Mouse (Mus musculus): Measurements from ENCODE around the gene Midn. TPM values are rescaled to one million over a fixed set of nuclear protein-coding genes. Genes with fewer than 3 reads are reported as not detected.

The Midn gene
- polyA plus RNA-seq, 1 experiment from 2014 or later = 67.1 TPM

DNA sequence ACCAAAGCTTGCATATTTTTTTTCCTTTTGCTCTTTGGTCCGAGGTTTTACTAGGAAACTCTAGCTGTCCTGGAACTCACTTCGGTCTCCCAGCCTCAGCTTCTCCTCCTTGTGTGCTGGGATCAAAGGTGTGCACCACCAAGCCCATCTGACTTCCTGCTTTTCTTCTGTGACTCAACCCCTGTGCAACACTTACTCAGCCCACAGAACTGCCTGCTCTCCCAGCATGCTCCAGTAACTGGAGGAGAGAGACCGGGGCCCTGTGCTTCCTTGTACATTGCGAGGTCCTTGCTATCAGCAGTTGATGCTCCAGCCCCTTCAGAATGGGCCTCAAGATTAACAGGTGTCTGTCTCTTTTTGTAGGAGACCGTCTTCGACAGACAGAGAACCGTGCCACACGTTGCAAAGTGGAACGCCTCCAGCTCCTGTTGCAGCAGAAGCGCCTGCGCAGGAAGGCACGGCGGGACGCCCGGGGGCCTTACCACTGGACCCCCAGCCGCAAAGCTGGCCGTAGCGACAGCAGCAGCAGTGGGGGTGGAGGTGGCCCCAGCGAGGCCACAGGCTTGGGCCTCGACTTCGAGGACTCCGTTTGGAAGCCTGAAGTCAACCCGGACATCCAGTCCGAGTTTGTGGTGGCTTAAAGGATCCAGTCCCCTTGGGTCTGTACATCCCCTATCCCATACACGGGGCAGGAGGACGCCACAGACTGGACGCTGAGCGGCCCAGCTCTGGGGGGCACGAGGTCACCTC lies 8.1 kb downstream of the Midn start:
- Histone ChIP-seq H3K36me3 (ENCODE audit: control insufficient read depth, insufficient read depth, low read length) (peaks cover 48% of the 10 kb centered on the region), H3K9ac (ENCODE audit: low read depth, low read length) (0 out of 2 replicates have a peak overlapping the region, but pooled peaks have one; percentile 19), H3K9me3 (ENCODE audit: control insufficient read depth, low read length) (no peaks in the 10 kb centered on the region), H3K27me3 (ENCODE audit: control insufficient read depth, insufficient read depth, low read length) (no peaks in the 10 kb centered on the region), H3K4me2 (replicated peaks; ENCODE audit: low read depth, low read length) (no peak overlapping the region), H3K27ac (ENCODE audit: low read depth, low read length) (peak overlapping the region; percentile 68; the same call in 1 of the 2 replicates), H3K4me3 (ENCODE audit: low read depth, low read length) (peak overlapping the region; percentile 2; the same call in 1 of the 2 replicates), H3K4me1 (replicated peaks; ENCODE audit: control insufficient read depth, insufficient read depth, low read length) (peaks cover 58% of the 10 kb centered on the region)
- DNase-seq (ENCODE audit: low spot score) = no peak
- WGBS = 86% methylated on average over 29 of the region's 29 CpGs
- no peak for ATAC-seq (ENCODE audit: low FRiP score)

DNA sequence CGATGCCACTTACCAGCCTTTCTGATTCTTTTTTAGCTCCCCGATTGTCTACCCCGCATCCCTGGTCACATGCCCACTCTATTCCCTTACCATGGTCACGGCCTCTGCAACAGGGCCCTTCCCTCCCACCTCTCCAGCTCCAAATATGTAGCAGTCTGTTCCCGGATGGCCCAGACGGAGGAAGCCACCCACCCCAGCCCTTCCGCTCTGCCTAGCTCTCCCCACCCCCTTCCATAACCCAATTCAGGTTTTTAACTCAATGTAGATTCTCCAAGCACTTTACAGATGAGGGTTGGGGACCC lies 8.6 kb downstream of the Midn start:
- Histone ChIP-seq H3K9ac (ENCODE audit: low read depth, low read length) (0 out of 2 replicates have a peak overlapping the region, but pooled peaks have one; percentile 19), H3K36me3 (ENCODE audit: control insufficient read depth, insufficient read depth, low read length) (peaks cover 44% of the 10 kb centered on the region), H3K4me1 (replicated peaks; ENCODE audit: control insufficient read depth, insufficient read depth, low read length) (peaks cover 63% of the 10 kb centered on the region), H3K27me3 (ENCODE audit: control insufficient read depth, insufficient read depth, low read length) (no peaks in the 10 kb centered on the region), H3K4me2 (replicated peaks; ENCODE audit: low read depth, low read length) (no peak overlapping the region), H3K4me3 (ENCODE audit: low read depth, low read length) (peak overlapping the region; percentile 2; the same call in 1 of the 2 replicates), H3K27ac (ENCODE audit: low read depth, low read length) (peak overlapping the region; percentile 68; the same call in 1 of the 2 replicates), H3K9me3 (ENCODE audit: control insufficient read depth, low read length) (no peaks in the 10 kb centered on the region)
- WGBS = 60% methylated on average over 7 of the region's 7 CpGs
- ATAC-seq (ENCODE audit: low FRiP score) = no peak
- no peak for DNase-seq (ENCODE audit: low spot score)

DNA sequence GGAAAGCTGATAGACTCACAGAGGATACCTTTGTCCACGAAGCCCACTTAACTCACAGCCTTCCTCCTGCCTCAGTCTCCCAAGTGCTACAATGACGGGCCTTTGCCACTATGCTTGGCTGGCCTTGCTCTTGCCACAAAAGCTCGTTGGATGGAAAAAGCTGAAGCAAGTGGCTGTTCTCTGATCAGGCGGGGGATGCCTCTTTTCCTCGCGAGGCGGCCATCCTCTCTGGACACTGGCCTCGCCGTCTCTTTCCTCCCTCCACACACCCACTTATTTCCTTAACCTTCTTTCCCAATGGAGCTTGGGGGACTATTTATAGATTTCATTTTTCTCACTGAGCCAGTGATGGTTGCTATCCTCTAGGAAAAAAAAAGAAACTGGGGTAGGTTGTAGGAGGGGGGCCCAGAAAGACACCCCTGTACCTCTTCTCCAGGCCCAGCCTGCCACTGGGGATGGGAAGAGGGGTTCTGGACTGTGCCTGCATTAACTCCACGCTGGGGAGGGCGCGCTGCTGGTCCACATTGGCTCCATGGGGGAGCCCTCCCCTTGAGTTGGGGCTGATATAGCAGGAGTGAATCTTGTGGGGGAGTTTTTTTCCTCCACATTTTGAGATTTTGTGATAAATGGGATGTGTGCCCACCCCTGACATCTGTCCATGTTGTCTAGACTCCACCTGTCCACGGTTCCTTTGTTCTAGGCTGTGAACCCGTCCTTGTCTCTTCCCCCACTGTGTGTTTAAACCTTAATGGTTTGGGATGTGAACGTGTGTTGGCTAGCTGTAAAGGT lies 9.3 kb downstream of the Midn start:
- no peaks in the 10 kb centered on the region for H3K27me3 ChIP-seq (ENCODE audit: control insufficient read depth, insufficient read depth, low read length)
- no peak overlapping the region; the same call in 1 of the 2 replicates for H3K4me3 ChIP-seq (ENCODE audit: low read depth, low read length)
- 0 out of 2 replicates have a peak overlapping the region, but pooled peaks have one; percentile 17 for H3K4me2 ChIP-seq (replicated peaks; ENCODE audit: low read depth, low read length)
- WGBS = 66% methylated on average over 15 of the region's 15 CpGs
- H3K36me3 ChIP-seq (ENCODE audit: control insufficient read depth, insufficient read depth, low read length) = peaks cover 41% of the 10 kb centered on the region
- peaks cover 63% of the 10 kb centered on the region for H3K4me1 ChIP-seq (replicated peaks; ENCODE audit: control insufficient read depth, insufficient read depth, low read length)
- peak overlapping the region; percentile 27; the same call in 1 of the 2 replicates for H3K9ac ChIP-seq (ENCODE audit: low read depth, low read length)
- H3K27ac ChIP-seq (ENCODE audit: low read depth, low read length) = peak overlapping the region; percentile 68
- ATAC-seq (ENCODE audit: low FRiP score) (no peak), DNase-seq (ENCODE audit: low spot score) (no peak)
- no peaks in the 10 kb centered on the region for H3K9me3 ChIP-seq (ENCODE audit: control insufficient read depth, low read length)

DNA sequence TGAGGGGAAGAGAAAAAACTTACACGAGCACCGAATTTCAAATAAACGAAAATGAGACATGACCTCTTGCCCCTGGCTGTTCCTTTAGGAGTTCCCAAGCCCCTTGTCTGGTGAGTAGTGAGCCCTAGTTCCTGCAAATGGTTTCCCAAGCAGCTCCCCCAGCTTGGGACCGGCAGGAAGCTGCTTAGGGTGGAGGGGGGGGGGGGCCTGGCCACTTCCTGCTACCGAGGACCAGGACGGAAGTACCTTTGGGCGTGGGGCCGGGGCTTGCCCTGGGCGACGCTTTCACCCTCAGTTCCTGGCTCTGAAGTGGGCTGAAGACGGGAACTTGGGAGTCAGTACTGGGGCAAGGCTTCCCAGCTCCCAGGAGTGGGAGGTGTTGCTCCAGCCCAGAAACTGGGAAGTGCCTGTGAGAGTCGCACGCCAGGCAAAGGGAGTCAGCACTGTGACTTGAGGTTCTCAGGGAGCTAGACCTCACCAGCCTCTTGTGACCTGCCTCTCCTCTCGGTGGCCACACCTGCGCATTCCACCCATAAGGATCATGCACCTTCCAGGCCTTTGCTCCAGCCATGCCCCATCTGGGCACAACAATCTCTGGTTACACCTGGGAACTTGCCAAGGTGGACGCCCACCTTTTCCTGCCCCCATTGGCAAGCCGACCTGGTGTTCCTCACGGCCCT lies 10.4 kb downstream of the Midn start:
- peaks cover 53% of the 10 kb centered on the region for H3K4me1 ChIP-seq (replicated peaks; ENCODE audit: control insufficient read depth, insufficient read depth, low read length)
- H3K9ac ChIP-seq (ENCODE audit: low read depth, low read length) = no peak overlapping the region; the same call in 1 of the 2 replicates
- peak; percentile 60 for DNase-seq (ENCODE audit: low spot score)
- peak overlapping the region; percentile 36; the same call in 1 of the 2 replicates for H3K4me3 ChIP-seq (ENCODE audit: low read depth, low read length)
- H3K4me2 ChIP-seq (replicated peaks; ENCODE audit: low read depth, low read length) = peak overlapping the region; percentile 69; the same call in 1 of the 2 replicates
- H3K9me3 ChIP-seq (ENCODE audit: control insufficient read depth, low read length) = no peaks in the 10 kb centered on the region
- H3K27ac ChIP-seq (ENCODE audit: low read depth, low read length) = peak overlapping the region; percentile 68
- WGBS = 13% methylated on average over 18 of the region's 18 CpGs
- peak; percentile 20; the same call in 1 of the 2 replicates for ATAC-seq (ENCODE audit: low FRiP score)
- H3K36me3 ChIP-seq (ENCODE audit: control insufficient read depth, insufficient read depth, low read length) = peaks cover 35% of the 10 kb centered on the region
- no peaks in the 10 kb centered on the region for H3K27me3 ChIP-seq (ENCODE audit: control insufficient read depth, insufficient read depth, low read length)

DNA sequence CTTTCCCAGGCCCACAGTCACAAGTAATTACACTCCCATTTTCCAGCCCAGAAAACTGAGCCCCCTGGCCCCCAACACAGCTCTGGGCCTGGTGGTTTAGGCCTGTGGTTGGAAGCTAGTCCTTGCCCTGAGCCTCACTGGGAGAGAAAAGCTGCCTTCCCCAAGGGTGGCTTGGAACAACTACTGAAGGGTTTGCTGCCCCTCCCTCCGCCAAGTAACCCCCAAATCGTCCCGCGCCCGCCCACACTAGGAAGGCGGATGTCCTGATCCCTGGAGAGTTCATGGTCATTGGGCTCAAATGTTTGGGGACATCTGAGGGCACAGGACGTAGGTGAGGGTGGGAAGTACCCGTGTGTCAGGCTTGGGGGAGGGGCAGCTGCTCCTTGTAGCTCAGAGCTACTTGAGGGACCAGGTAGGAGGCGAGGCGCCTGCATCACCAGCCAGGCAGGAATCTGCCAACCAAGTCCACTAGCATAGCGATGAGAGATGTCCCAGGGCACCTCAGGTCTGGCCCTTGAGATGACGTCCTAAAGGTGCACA lies 11.0 kb downstream of the Midn start:
- peaks cover 31% of the 10 kb centered on the region for H3K36me3 ChIP-seq (ENCODE audit: control insufficient read depth, insufficient read depth, low read length)
- peak overlapping the region; percentile 56 for H3K9ac ChIP-seq (ENCODE audit: low read depth, low read length)
- peaks cover 48% of the 10 kb centered on the region for H3K4me1 ChIP-seq (replicated peaks; ENCODE audit: control insufficient read depth, insufficient read depth, low read length)
- H3K9me3 ChIP-seq (ENCODE audit: control insufficient read depth, low read length) = no peaks in the 10 kb centered on the region
- H3K27me3 ChIP-seq (ENCODE audit: control insufficient read depth, insufficient read depth, low read length) = 0 out of 2 replicates have a peak, but pooled peaks cover under 1% of the 10 kb centered on the region
- peak overlapping the region; percentile 68 for H3K27ac ChIP-seq (ENCODE audit: low read depth, low read length)
- DNase-seq (ENCODE audit: low spot score) = no peak
- H3K4me3 ChIP-seq (ENCODE audit: low read depth, low read length) = peak overlapping the region; percentile 36
- peak; percentile 50 for ATAC-seq (ENCODE audit: low FRiP score)
- WGBS = 8% methylated on average over 12 of the region's 12 CpGs
- peak overlapping the region; percentile 69 for H3K4me2 ChIP-seq (replicated peaks; ENCODE audit: low read depth, low read length)

DNA sequence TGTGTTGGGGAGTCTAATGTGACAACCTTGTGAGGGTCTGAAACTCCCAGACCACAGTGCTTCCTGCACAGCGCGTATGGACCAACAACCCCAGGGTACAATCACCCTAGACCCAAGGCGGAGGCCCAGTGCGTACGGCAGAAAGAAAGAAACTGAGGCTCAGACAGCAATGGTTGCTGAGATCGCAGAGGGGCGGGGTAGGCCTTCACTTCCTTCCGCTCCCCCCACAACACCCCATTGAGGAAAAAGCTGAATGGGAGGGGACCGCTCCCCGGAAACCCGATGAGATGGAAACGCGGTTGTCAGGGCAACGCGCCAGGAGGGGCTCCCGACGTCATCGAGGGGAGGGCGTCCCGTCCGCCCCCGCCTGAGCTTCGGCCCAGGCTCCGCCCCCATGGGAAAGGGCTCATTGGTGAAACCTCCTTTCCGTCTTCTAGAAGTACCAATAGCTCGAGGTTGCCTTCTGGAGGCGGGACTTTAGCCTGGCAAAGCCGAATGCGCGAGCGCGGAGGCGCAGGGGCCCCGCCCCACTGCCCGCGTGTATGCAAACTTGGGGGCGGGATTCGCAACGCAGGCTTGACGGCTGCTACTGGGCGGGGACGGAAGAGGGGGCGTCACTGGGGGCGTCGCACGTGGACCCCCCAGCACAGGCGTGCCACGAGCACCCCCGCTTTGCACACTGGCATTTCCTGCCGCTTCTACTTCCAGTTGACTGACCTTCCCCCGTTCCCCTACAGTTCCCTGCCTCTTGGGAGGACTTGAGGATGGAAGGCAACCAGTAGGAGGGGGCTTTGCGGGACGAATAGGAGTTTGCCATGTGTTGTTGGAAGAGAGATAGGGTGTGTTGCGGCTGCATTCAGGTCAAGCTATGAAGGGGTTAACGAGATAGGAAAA lies 11.7 kb downstream of the Midn start:
- H3K36me3 ChIP-seq (ENCODE audit: control insufficient read depth, insufficient read depth, low read length) = peaks cover 24% of the 10 kb centered on the region
- H3K4me3 ChIP-seq (ENCODE audit: low read depth, low read length) = peak overlapping the region; percentile 36
- ATAC-seq (ENCODE audit: low FRiP score) (peak; percentile 82), DNase-seq (ENCODE audit: low spot score) (peak; percentile 98)
- H3K9me3 ChIP-seq (ENCODE audit: control insufficient read depth, low read length) = no peaks in the 10 kb centered on the region
- H3K4me1 ChIP-seq (replicated peaks; ENCODE audit: control insufficient read depth, insufficient read depth, low read length) = peaks cover 49% of the 10 kb centered on the region
- peak overlapping the region; percentile 69 for H3K4me2 ChIP-seq (replicated peaks; ENCODE audit: low read depth, low read length)
- WGBS = under 1% methylated on average over 51 of the region's 55 CpGs
- 0 out of 2 replicates have a peak, but pooled peaks cover 2% of the 10 kb centered on the region for H3K27me3 ChIP-seq (ENCODE audit: control insufficient read depth, insufficient read depth, low read length)
- peak overlapping the region; percentile 78 for H3K27ac ChIP-seq (ENCODE audit: low read depth, low read length)
- peak overlapping the region; percentile 56 for H3K9ac ChIP-seq (ENCODE audit: low read depth, low read length)

DNA sequence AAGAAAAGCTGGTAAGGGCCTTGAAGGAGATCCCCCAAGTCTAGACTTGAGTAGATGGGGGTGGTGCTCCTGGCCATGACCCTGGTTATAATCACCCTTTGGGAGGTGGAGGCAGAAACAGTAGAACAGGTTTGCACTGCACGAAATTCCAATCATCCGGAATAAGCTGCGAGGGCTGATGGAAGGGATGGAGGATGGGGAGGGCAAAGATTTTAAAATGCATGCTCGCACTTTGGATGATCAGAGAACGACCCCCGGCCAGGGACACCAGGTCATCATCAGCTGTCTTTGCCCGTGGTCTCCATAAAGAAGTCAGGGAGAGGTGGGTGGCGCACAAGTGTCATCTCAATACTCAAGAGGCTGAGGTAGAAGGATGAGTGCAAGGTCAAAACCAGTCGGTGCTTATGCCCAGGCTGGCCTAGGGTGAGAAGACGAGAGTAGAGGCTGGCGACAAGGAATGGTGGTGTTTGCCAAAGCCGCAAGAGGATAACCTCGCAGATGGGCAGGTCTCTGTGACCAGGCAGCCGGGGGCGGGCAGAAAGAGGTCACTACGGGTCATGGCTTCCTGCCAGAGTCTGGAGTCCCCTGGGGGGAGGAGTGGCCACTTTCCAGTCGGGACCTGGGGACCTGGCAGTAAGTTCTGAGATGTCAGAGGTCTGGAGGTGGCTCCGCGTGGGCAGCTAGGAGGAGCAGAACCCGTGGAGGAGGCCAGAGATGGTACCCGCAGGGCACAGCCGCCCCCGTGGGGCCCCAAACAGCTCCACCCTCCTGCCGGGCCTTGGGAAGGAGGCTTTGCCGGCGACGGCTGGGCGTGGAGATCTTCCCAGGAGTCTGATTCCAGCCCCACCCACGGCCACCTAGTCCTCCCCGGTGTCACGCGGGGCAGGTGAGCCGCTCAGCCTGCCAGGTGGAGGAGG lies 12.6 kb downstream of the Midn start:
- Histone ChIP-seq H3K27me3 (ENCODE audit: control insufficient read depth, insufficient read depth, low read length) (0 out of 2 replicates have a peak, but pooled peaks cover 2% of the 10 kb centered on the region), H3K9ac (ENCODE audit: low read depth, low read length) (peak overlapping the region; percentile 32), H3K27ac (ENCODE audit: low read depth, low read length) (peak overlapping the region; percentile 78), H3K9me3 (ENCODE audit: control insufficient read depth, low read length) (no peaks in the 10 kb centered on the region), H3K4me1 (replicated peaks; ENCODE audit: control insufficient read depth, insufficient read depth, low read length) (peaks cover 44% of the 10 kb centered on the region), H3K4me3 (ENCODE audit: low read depth, low read length) (peak overlapping the region; percentile 36), H3K36me3 (ENCODE audit: control insufficient read depth, insufficient read depth, low read length) (peaks cover 15% of the 10 kb centered on the region), H3K4me2 (replicated peaks; ENCODE audit: low read depth, low read length) (peak overlapping the region; percentile 69)
- ATAC-seq (ENCODE audit: low FRiP score) (no peak), DNase-seq (ENCODE audit: low spot score) (peak; percentile 61)
- WGBS = 2% methylated on average over 28 of the region's 33 CpGs
